Mouse (Mus musculus): ENCODE results near the gene Gm4922. TPM values are rescaled to one million over a fixed set of nuclear protein-coding genes. Genes with fewer than 3 reads are reported as not detected.

Gm4922 gene
- polyA plus RNA-seq, 1 experiment from 2014 or later: 0.37 TPM

DNA sequence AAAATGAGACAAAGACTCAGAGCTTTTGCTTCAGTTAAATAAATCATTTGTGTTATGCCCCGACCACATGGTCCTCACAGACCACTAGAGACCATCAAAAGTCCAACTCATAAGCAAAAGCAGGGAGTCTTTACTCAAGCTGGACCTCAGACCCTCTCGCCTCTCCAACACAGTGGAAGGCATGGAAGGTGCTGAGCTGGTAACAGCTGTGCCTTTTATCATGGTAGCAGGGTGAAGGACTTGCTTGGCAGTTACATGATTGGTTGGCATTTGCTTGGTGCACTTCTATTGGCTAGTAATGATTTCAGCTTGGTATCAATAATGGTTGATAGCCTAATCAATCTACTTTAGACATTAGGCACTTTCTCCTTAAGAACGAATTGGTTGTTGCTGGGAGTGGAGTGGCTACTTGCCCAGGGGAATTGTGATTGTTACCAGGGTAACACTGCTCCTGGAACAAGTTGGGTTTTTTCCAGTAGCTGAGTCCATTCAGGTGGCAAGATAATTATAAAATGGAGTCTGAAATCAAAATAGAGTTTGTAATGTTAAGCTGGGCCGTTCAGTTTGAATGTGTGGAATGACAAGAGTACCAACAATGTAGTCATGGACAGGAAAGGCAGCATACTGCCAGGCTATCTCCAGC, 13.9 kb downstream of the Gm4922 start:
- 0 out of 2 replicates have a peak, but pooled peaks cover 2% of the 10 kb centered on the region for H3K4me1 ChIP-seq
- no peak for ATAC-seq (ENCODE audit: low FRiP score, low read depth)
- no peaks in the 10 kb centered on the region for H3K36me3 ChIP-seq
- H3K27me3 ChIP-seq: no peaks in the 10 kb centered on the region
- 73% methylated on average over 4 of the region's 4 CpGs for WGBS
- H3K9me3 ChIP-seq: no peaks in the 10 kb centered on the region
- no peak overlapping the region for H3K9ac ChIP-seq (replicated peaks)
- H3K4me2 ChIP-seq (replicated peaks): no peak overlapping the region
- no peak overlapping the region for H3K4me3 ChIP-seq
- no peak overlapping the region for H3K27ac ChIP-seq (replicated peaks)

DNA sequence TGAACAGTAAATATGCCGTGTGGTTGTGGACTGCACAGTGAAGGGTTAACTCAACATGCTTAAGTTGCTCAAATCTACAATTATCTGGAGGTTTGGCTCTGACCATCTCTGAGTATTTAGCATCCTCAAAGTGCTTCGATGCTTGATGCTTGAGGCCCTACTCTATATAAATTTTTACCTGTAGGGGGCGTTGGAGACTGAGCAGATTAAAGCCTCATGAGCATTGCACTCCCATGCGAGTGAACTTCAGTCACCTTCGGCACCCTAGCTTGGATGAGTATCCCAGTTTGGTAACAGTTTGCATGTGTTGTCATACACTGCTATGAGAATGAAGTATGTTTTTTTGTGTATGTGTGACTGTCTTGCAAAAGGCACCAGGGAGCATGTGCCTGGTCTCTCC, 16.7 kb downstream of the Gm4922 start:
- Histone ChIP-seq H3K27ac (replicated peaks) (no peak overlapping the region), H3K27me3 (no peaks in the 10 kb centered on the region), H3K9me3 (no peaks in the 10 kb centered on the region), H3K4me1 (no peaks in the 10 kb centered on the region), H3K9ac (replicated peaks) (no peak overlapping the region), H3K4me2 (replicated peaks) (no peak overlapping the region), H3K4me3 (no peak overlapping the region), H3K36me3 (no peaks in the 10 kb centered on the region)
- ATAC-seq (ENCODE audit: low FRiP score, low read depth): no peak
- 52% methylated on average over 5 of the region's 5 CpGs for WGBS

DNA sequence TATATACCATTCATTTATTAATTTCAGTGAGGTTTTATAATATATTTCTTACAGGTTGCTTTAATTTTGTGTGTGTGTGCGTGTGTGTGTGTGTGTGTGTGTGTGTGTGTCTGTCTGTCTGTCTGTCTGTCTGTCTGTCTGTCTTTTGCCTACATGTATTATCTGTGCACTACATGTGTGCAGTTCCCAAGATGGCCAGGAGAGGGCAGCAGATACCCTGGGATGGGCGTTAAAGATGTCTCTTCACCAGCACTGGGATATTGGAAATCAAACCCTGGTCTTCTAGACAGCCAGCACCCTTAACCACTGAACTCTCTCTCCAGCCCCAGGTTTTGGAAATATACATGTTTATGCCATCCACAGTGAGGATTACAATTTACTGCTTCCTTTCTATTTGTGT, 26.4 kb downstream of the Gm4922 start:
- WGBS: 40% methylated on average over 2 of the region's 2 CpGs
- ATAC-seq (ENCODE audit: low FRiP score, low read depth): no peak
- H3K27ac ChIP-seq (replicated peaks): no peak overlapping the region
- H3K36me3 ChIP-seq: no peaks in the 10 kb centered on the region
- no peaks in the 10 kb centered on the region for H3K27me3 ChIP-seq
- H3K9me3 ChIP-seq: no peaks in the 10 kb centered on the region
- no peaks in the 10 kb centered on the region for H3K4me1 ChIP-seq
- no peak overlapping the region for H3K9ac ChIP-seq (replicated peaks)
- no peak overlapping the region for H3K4me3 ChIP-seq
- H3K4me2 ChIP-seq (replicated peaks): no peak overlapping the region

DNA sequence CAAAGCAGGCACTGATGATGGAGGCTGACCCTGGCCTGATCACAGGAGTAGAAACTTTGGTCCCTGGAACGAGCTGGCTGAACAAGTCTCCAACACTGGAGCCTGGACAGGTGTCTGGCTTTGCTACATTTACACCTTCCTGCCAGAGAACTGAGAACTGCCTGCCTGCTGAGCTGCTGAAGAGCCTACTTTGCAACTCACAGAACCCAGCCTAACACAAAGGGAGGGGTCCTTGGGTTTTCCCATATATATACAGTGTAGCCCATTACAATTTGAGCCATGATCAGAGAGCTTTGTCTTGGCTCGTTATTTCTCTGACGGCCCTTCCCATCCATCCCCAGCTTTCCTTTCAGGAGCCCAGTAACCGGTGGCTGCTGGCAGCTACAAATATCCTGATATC, 36.5 kb downstream of the Gm4922 start:
- no peak for ATAC-seq (ENCODE audit: low FRiP score, low read depth)
- no peak overlapping the region for H3K4me2 ChIP-seq (replicated peaks)
- no peak overlapping the region for H3K4me3 ChIP-seq
- no peaks in the 10 kb centered on the region for H3K36me3 ChIP-seq
- no peak overlapping the region for H3K27ac ChIP-seq (replicated peaks)
- H3K9ac ChIP-seq (replicated peaks): no peak overlapping the region
- 87% methylated on average over 4 of the region's 4 CpGs for WGBS
- H3K9me3 ChIP-seq: no peaks in the 10 kb centered on the region
- H3K27me3 ChIP-seq: no peaks in the 10 kb centered on the region
- no peaks in the 10 kb centered on the region for H3K4me1 ChIP-seq

DNA sequence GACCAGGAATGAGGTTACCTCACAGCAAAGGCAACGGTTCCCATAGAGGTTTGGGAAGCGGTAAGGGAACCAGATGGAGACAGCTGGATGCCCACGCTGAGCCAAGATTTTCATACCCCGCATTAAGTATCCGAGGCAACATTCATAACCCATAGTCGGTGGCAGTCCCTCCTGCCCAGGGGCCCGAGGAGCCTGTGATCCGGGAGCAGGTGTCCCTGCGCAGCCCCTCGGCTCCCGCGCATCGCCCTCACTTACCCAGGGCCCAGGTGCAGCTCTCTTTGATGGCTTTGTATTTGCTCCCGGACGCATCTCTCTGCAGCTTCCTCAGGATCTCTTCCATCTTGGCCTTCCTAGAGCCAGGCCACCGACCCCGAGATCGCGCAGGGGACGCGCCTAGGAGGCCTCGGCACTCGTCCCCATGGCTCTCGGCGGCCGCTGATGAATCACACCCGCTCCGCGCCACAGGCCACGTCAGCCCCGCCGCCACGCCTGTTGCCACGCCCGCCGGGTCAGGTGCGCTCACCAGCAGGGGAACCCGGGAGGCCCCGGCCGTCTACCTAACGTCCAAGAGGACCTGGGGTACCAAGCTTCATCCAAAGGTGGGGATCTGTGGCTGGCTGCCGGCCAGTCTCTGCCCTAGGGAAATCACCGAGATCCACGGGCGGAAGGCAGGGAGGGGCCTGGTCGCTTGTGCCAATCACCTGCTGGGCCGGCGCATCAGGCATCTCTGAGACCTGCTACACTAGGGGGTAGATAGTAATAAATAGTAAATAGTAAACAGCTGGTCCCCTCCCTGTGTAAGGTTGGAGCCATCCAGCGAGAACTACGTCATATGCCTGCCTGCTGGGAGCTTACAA, 43.1 kb downstream of the Gm4922 start, which contains the start of gene Arfgef3:
TSS of gene Arfgef3 (minus strand) at position 664 of the 857 bp plus-strand sequence.
- Histone ChIP-seq H3K27me3 (no peaks in the 10 kb centered on the region), H3K36me3 (no peaks in the 10 kb centered on the region), H3K4me3 (peak within 1 kb of the TSS; percentile 65), H3K4me1 (peaks cover 12% of the 10 kb centered on the region), H3K27ac (replicated peaks) (peak within 1 kb of the TSS; percentile 78), H3K9ac (replicated peaks) (peak within 1 kb of the TSS; percentile 66), H3K4me2 (replicated peaks) (peak within 1 kb of the TSS; percentile 87), H3K9me3 (no peaks in the 10 kb centered on the region)
- WGBS: 2% methylated on average over 50 of the region's 50 CpGs
- ATAC-seq (ENCODE audit: low FRiP score, low read depth): peak; percentile 85

DNA sequence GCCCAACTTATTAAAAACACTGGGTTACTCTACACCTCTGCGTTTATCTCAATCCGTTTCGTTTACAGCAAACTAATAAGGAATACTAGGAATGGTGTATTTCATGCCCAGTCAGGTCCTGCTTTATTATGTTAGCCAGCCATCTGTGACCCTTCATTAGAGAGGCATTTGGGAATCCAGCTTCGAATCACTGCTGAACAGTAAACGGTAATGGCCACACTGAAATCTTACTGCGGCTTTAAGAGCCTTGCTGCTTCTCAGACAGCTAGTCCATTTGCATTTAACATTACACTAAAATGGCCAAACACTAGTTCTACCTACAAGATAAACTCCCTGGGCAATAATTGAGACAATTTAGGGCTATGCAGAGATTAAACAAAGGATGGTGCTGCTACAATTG, 44.5 kb downstream of the Gm4922 start:
- Histone ChIP-seq H3K27me3 (no peaks in the 10 kb centered on the region), H3K4me3 (peak overlapping the region; percentile 65), H3K9me3 (no peaks in the 10 kb centered on the region), H3K4me2 (replicated peaks) (peak overlapping the region; percentile 87), H3K9ac (replicated peaks) (peak overlapping the region; percentile 24; the same call in 1 of the 2 replicates), H3K36me3 (no peaks in the 10 kb centered on the region), H3K4me1 (peaks cover 12% of the 10 kb centered on the region), H3K27ac (replicated peaks) (peak overlapping the region; percentile 78)
- WGBS: 65% methylated on average over 6 of the region's 6 CpGs
- no peak for ATAC-seq (ENCODE audit: low FRiP score, low read depth)

DNA sequence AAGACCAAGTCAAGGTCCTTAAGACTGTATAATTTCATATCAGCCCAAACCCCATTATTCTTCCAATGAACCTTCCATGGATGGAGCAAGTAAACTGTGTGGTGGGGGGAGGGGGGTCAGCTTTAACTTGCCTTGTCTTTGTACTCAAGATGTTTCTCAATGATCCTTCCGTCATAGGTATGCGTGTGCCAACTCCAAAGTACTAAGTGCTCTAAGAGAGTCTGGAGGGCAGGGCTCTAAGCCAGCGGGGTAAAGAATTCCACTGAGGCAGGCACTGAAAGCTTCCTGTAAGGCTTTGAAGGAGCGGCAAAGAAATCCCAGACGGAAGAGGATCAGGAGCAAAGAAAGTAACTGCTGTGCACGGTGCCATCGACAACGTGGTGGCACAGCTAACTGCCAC, 45.6 kb downstream of the Gm4922 start:
- no peak overlapping the region for H3K4me3 ChIP-seq
- ATAC-seq (ENCODE audit: low FRiP score, low read depth): no peak
- 82% methylated on average over 8 of the region's 8 CpGs for WGBS
- no peaks in the 10 kb centered on the region for H3K27me3 ChIP-seq
- no peak overlapping the region for H3K9ac ChIP-seq (replicated peaks)
- peak overlapping the region; percentile 87; the same call in 1 of the 2 replicates for H3K4me2 ChIP-seq (replicated peaks)
- no peaks in the 10 kb centered on the region for H3K36me3 ChIP-seq
- H3K4me1 ChIP-seq: peaks cover 12% of the 10 kb centered on the region
- H3K9me3 ChIP-seq: no peaks in the 10 kb centered on the region
- H3K27ac ChIP-seq (replicated peaks): no peak overlapping the region

Other genes starting within 250 kb of the Gm4922 start
- 9.8 and 10.4 TPM in 2 replicates for gene Hebp2, start 240.7 kb downstream of the Gm4922 start, polyA plus RNA-seq (2016; fragmentation: Nextera tagmentation; extraction: Ambion mirVana)
- gene Arfgef3, start 42.8 kb downstream of the Gm4922 start, polyA plus RNA-seq (2016; fragmentation: Nextera tagmentation; extraction: Ambion mirVana): 2.7 and 3.1 TPM in 2 replicates
- gene Perp, start 58.2 kb upstream of the Gm4922 start, polyA plus RNA-seq (2016; fragmentation: Nextera tagmentation; extraction: Ambion mirVana): 5.0 and 6.3 TPM in 2 replicates
- 1.1 and 1.8 TPM in 2 replicates for gene Tnfaip3, start 228.9 kb upstream of the Gm4922 start, polyA plus RNA-seq (2016; fragmentation: Nextera tagmentation; extraction: Ambion mirVana)